Mouse (Mus musculus) neural tube, embryonic 15.5 days (tissue): Measurements from ENCODE around the gene Clic1. TPM values are rescaled to one million over a fixed set of nuclear protein-coding genes. Genes with fewer than 3 reads are reported as not detected.
A peak's percentile ranks its signal among the peaks of the same experiment; 100 is the strongest.
"Not testable (repeated sequence)": the region's sequence is repeated elsewhere in the genome, so short reads cannot be mapped to it uniquely, and the experiment has no call there.

Experiments used
- ATAC-seq: fragments of 200-750 bp; cut with Nextera tagmentation; 2 replicates; pipeline ENCODE4 v1.8.0; 2017; ENCODE audit warnings: mild to moderate bottlenecking, moderate TSS enrichment, moderate library complexity; ENCODE audit not compliant: low FRiP score
- H3K27ac ChIP-seq: fragments of 300-500 bp; sonication (generic); replicated peaks from 2 replicates; pipeline ENCODE4 v1.5.1; 2015; ENCODE audit warnings: mild to moderate bottlenecking, inconsistent platforms
- H3K27me3 ChIP-seq: fragments of 300-500 bp; sonication (generic); replicated peaks from 2 replicates; pipeline ENCODE4 v1.6.1; 2015; ENCODE audit warnings: inconsistent platforms
- H3K36me3 ChIP-seq: fragments of 300-500 bp; sonication (generic); 2 replicates; pipeline ENCODE4 v1.6.1; 2015; ENCODE audit warnings: inconsistent platforms
- H3K4me1 ChIP-seq: fragments of 300-500 bp; sonication (generic); 2 replicates; pipeline ENCODE4 v1.6.1; 2015; ENCODE audit warnings: inconsistent platforms
- H3K4me2 ChIP-seq: fragments of 300-500 bp; sonication (generic); 2 replicates; pipeline ENCODE4 v1.6.1; 2015; ENCODE audit warnings: inconsistent platforms, mild to moderate bottlenecking, moderate library complexity
- H3K4me3 ChIP-seq: fragments of 300-500 bp; sonication (generic); replicated peaks from 2 replicates; pipeline ENCODE4 v1.5.1; 2015; ENCODE audit warnings: mild to moderate bottlenecking, inconsistent platforms
- H3K9ac ChIP-seq: fragments of 300-500 bp; sonication (generic); replicated peaks from 2 replicates; pipeline ENCODE4 v1.6.1; 2015; ENCODE audit warnings: mild to moderate bottlenecking, inconsistent platforms
- H3K9me3 ChIP-seq: fragments of 300-500 bp; sonication (generic); replicated peaks from 2 replicates; pipeline ENCODE4 v1.6.1; 2016; ENCODE audit warnings: inconsistent platforms
- WGBS: fragments of 180-500 bp; shearing (Covaris S2); methylation state at CpG from one replicate; pipeline ENCODE4 v1.1.7; 2015; ENCODE audit warnings: mixed read lengths; 5-methylcytosine and 5-hydroxymethylcytosine counted together
- polyA plus RNA-seq: library from polyadenylated mRNA; unstranded; fragments of >200 nt; fragmentation: Nextera tagmentation; extraction: Ambion mirVana; gene quantifications from 2 replicates; pipeline ENCODE4 v1.2.1, GENCODE M21; 2015

The Clic1 gene
- polyA plus RNA-seq, result 76.6 and 156 TPM in 2 replicates

DNA sequence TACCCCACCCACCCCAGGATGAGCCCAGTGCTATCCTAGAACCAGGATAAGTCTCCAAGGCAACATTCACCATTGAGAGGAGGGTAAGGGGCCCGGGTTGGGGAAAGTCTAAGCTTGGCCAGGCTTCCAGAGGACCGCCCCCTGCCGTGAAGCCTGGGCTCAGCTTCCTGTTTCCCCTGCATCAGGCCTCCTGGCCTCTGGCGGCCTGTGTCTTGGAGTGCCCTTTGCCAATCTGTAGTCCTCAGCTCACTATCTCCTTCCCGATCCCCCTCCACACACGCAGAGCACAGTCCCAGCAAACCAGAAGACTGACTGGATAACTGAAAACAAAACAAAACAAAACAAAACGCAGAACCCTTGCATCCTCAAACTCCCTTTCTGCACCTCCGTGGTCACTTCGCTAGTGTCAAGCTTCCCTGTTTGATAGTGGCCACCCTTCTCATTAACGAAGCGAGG is at the start of gene Clic1:
TSS of gene Clic1 (plus strand) at position 406 of the 456 bp plus-strand sequence.
- Histone ChIP-seq H3K27ac (peak within 1 kb of the TSS; percentile 82), H3K36me3 (peaks cover 2% of the 10 kb centered on the region; the same call in 1 of the 2 replicates), H3K4me2 (peak within 1 kb of the TSS; percentile 60), H3K4me1 (peaks cover 51% of the 10 kb centered on the region), H3K4me3 (peak within 1 kb of the TSS; percentile 42), H3K27me3 (no peaks in the 10 kb centered on the region), H3K9ac (peak within 1 kb of the TSS; percentile 44), H3K9me3 (no peaks in the 10 kb centered on the region)
- 5% methylated on average over 11 of the region's 11 CpGs for WGBS
- ATAC-seq, result no peak

DNA sequence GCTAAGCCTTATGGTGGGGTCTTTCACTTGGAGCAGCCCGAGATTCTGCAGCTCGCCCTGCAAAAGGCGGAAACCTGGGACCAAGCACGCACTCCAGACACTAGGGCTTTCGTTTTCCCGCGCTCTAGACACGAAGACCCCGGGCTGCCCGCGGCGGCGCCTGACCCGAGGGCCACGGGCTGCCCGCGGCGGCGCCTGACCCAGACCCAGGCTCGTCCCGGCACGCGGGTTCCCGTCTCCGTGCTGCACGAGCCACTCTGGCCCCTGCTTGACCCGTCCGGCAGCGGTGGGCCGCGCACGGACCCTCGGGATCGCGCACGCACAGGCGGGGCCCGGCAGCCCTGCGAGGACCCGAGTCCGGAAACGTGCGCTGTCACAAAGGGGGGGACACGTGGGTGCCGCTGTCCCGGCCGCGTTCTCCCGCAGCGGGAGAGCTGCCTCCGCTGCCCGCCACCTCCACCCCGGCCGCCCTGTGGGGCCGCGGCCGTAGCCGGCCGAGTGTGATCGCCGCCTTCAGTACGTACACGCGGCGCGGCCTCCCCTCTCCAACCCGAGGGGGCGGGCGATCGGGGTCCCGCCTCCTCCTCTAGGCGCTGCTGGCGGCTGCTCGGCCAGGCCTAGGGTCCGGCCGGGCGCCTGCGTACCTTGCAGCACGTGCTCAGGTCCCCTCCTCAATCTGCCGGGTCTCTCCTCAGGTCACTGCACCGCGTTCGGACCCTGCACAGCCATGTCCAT is 48.9 kb upstream of the Clic1 start, which contains the start of gene Vars:
TSS of gene Vars (plus strand) at position 271 of the 735 bp plus-strand sequence.
- ATAC-seq, result peak; percentile 89

DNA sequence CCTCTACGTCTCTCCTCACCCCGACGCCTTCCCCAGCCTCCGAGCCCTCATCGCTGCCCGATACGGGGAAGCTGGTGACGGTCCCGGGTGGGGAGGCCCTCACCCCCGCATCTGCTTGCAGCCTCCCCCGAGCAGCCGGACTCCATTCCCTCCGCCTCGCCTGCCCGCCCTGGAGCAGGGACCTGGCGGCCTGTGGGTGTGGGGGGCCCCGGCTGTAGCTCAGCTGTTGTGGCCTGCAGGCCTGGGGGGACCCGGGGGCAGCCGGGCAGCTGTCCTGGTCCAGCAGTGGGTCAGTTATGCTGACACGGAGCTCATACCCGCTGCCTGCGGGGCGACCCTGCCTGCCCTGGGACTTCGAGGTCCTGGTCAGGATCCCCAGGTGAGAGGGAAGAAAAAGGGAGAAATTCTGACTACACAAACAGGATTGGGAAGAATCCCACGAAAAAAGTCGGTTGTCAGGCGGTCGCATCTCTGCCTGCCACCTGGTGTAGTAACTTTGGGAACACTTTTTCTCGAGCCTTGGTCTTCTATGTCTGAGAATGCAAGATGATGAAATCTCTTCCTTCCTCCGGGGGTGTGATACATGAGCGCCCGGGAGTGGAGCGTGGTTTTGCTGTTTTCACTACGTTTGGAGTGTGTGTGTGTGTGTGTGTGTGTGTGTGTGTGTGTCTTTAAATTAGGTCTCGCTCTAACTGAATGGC is 48.2 kb upstream of the Clic1 start:
- Histone ChIP-seq H3K4me3 (peak overlapping the region; percentile 91), H3K27me3 (no peaks in the 10 kb centered on the region), H3K36me3 (peaks cover 24% of the 10 kb centered on the region), H3K9ac (peak overlapping the region; percentile 96), H3K9me3 (no peaks in the 10 kb centered on the region), H3K4me1 (peaks cover 30% of the 10 kb centered on the region), H3K27ac (peak overlapping the region; percentile 95), H3K4me2 (peak overlapping the region; percentile 99)
- ATAC-seq, result peak; percentile 32
- WGBS, result under 1% methylated on average over 35 of the region's 35 CpGs

More for the DNA sequence above, 48.9 kb upstream of the Clic1 start, which contains the start of gene Vars:
- Histone ChIP-seq H3K27me3 (no peaks in the 10 kb centered on the region), H3K9me3 (no peaks in the 10 kb centered on the region), H3K9ac (peak within 1 kb of the TSS; percentile 96), H3K4me2 (peak within 1 kb of the TSS; percentile 99), H3K4me3 (peak within 1 kb of the TSS; percentile 91), H3K27ac (peak within 1 kb of the TSS; percentile 95), H3K4me1 (peaks cover 30% of the 10 kb centered on the region), H3K36me3 (peaks cover 19% of the 10 kb centered on the region)
- under 1% methylated on average over 81 of the region's 83 CpGs for WGBS

DNA sequence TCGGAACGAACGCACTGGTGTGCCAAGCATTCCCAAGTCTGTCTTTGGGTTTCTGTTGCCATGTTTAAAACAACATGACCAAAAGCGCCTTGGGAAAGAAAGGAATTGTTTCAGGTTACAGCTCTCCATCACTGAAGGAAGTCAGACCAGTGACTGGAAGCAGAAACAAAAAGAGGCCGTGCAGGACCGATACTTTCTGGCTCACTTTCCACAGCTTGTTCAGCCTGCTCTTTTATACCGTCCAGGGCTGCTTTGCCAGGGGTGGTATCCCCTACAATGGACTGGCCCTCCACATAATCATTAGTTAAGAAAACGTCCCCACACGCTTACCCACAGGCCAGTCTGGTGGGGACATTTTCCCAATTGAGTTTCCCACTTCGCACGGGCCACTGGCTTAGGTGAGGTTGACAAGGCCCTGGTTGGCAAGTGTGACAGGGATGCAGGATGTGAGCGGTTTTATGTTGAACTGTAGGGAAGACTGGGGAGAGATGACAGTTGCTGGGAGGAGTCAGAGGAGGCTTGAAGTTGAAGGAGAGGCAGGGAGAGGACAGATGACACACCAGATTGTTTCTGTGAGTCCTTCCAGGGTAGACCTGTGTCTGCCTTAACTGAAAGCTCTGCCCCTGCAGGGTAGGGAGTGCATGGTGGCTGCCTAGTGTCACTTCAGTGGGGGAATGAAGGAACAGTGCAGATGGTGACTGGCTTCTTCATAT is 47.5 kb upstream of the Clic1 start:
- H3K9ac ChIP-seq, result peak overlapping the region; percentile 96
- 12% methylated on average over 12 of the region's 12 CpGs for WGBS
- H3K4me3 ChIP-seq, result peak overlapping the region; percentile 91
- H3K36me3 ChIP-seq, result peaks cover 26% of the 10 kb centered on the region
- no peaks in the 10 kb centered on the region for H3K27me3 ChIP-seq
- ATAC-seq, result no peak
- H3K27ac ChIP-seq, result peak overlapping the region; percentile 95
- H3K9me3 ChIP-seq, result no peaks in the 10 kb centered on the region
- H3K4me1 ChIP-seq, result peaks cover 30% of the 10 kb centered on the region
- H3K4me2 ChIP-seq, result peak overlapping the region; percentile 99

DNA sequence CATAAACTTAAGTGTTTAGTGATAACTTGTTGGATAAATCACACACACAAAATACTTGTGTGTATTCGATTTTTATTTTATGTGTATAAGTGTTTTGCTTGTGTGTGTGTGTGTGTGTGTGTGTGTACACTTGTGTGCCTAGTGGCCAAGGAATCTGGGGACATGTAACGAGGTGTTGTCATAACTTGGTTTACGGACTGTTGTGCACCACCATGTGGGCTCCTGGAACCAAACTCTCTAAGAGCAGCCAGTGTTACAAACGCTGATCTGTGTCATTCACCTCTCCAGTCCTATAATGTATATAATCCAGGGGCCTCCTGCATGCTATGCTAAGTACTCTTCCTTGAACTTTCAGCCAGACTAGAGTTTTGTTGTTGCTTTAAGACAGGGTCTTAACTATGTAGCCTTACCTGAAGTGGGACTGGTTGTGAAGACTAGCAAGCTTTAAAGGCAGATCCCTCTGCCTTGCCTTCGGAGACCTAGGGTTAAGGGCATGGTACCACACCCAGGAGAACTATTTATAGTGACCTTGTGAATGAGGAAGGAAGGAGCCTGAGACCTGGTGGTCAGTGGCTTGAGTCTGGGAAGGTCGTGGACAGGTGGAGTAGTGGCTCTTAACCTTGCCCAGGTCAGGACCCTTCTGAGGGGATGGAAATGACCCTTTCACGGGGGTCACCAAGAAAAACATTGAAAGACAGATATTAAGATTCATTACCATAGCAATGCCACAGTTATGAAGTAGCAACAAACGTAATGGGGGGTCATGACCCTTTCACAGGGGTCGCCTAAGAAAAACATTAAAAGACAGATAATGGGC is 46.5 kb upstream of the Clic1 start:
- H3K27ac ChIP-seq, result no peak overlapping the region

DNA sequence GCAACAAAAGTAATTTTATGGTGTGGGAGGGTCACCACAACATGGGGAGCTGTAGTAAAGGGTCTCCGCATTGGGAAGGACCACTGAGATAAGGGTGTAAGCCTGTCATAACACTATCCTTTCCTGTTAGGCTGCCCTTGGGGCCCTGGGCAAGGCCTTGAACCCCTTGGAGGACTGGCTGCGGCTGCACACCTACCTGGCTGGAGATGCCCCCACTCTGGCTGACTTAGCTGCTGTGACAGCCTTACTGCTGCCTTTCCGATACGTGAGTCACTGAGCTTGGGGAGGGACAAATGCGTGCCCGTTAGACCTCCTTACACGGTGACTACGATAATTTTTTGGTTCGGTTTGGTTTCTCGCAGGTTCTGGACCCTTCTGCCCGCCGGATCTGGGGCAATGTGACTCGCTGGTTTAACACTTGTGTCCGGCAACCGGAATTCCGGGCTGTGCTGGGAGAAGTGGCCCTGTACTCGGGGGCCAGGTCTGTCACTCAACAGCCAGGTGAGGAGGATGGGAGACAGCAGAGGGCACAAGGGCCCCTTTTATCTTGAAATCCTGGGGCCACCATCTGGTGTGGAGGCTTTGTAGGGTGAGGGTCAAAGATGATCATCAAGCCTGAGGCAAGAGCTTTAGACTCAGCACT is 45.6 kb upstream of the Clic1 start:
- H3K9me3 ChIP-seq, result no peaks in the 10 kb centered on the region
- H3K27me3 ChIP-seq, result no peaks in the 10 kb centered on the region
- no peak overlapping the region for H3K27ac ChIP-seq
- no peak overlapping the region for H3K4me2 ChIP-seq
- no peak overlapping the region for H3K9ac ChIP-seq
- H3K4me3 ChIP-seq, result no peak overlapping the region
- ATAC-seq, result no peak
- peaks cover 30% of the 10 kb centered on the region for H3K4me1 ChIP-seq
- peaks cover 42% of the 10 kb centered on the region for H3K36me3 ChIP-seq
- WGBS, result 95% methylated on average over 17 of the region's 17 CpGs

More for the DNA sequence above, 46.5 kb upstream of the Clic1 start:
- Histone ChIP-seq H3K9me3 (no peaks in the 10 kb centered on the region), H3K9ac (0 out of 2 replicates have a peak overlapping the region, but pooled peaks have one; percentile 96), H3K4me3 (no peak overlapping the region), H3K27me3 (no peaks in the 10 kb centered on the region), H3K4me1 (peaks cover 30% of the 10 kb centered on the region), H3K36me3 (peaks cover 33% of the 10 kb centered on the region), H3K4me2 (peak overlapping the region; percentile 99)
- WGBS, result 76% methylated on average over 9 of the region's 9 CpGs
- ATAC-seq, result no peak

DNA sequence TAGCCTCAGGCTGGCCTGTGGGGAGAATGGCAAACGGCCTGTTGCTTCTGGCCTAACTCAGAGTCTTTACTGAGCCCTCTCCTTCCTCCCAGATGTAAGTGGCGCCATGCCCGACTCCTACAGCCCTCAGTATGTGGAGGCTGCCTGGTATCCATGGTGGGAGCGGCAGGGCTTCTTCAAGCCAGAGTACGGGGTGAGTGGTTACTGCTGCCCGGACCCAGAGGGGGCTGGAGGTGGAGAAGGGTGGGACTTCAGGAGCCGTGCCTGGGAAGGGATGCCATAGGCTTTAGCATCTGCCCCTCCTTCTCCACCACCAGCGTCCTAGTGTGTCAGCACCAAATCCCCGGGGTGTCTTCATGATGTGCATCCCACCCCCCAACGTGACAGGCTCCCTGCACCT is 44.6 kb upstream of the Clic1 start:
- Histone ChIP-seq H3K4me2 (no peak overlapping the region), H3K9me3 (no peaks in the 10 kb centered on the region), H3K27me3 (no peaks in the 10 kb centered on the region), H3K36me3 (peaks cover 48% of the 10 kb centered on the region), H3K9ac (no peak overlapping the region), H3K4me3 (no peak overlapping the region), H3K27ac (no peak overlapping the region), H3K4me1 (peaks cover 24% of the 10 kb centered on the region)
- WGBS, result 95% methylated on average over 10 of the region's 10 CpGs
- ATAC-seq, result no peak

DNA sequence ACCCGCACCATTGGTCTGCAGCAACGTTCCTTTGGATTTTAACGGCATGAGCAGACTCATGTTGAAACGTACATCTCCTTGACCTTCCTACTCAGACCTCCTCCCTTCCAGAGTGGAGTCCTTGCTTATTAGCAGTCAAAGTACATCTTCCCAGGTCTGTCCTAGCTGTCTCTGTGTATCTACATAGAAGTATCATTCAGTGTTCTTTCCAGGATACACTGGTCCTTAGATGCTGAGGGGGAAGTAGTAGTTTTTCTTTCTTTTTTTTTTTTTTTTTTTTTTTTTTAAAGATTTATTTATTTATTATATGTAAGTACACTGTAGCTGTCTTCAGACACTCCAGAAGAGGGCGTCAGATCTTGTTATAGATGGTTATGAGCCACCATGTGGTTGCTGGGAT is 43.9 kb upstream of the Clic1 start:
- peaks cover 55% of the 10 kb centered on the region for H3K36me3 ChIP-seq
- H3K9ac ChIP-seq, ATAC-seq: not testable (repeated sequence)

DNA sequence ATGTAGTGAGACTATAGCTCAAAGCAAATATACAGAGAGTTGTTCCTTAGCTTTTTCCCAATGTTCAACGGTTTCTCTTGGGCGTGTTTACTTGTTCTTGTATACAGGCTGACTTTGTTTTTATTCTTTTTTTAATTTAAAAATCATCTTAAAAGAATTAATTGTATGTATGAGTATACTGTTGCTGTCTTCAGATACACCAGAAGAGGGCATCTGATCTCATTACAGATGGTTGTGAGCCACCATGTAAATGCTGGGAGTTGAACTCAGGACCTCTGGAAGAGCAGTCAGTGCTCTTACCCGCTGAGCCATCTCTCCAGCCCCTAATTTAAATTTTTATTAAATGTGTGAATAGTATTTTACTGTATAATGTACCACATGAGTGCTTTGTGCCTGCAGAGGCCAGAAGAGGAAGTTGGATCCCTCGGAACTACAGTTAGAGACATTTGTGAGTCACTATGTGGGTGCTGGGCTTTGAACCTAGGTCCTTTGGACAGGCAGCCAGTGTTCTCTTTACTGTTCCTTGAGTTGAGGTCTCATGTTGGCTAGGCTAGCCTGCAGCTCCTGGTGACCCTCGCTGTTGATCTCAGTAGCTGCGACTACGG is 42.3 kb upstream of the Clic1 start:
- Histone ChIP-seq H3K27ac (no peak overlapping the region), H3K4me3 (no peak overlapping the region), H3K9ac (no peak overlapping the region), H3K4me2 (no peak overlapping the region), H3K9me3 (no peaks in the 10 kb centered on the region), H3K36me3 (peaks cover 71% of the 10 kb centered on the region), H3K4me1 (peaks cover 12% of the 10 kb centered on the region), H3K27me3 (no peaks in the 10 kb centered on the region)
- ATAC-seq, result no peak
- WGBS, result 97% methylated on average over 7 of the region's 7 CpGs

More for the DNA sequence above, 43.9 kb upstream of the Clic1 start:
- not testable (repeated sequence) for H3K9me3 ChIP-seq, H3K4me3 ChIP-seq, H3K27ac ChIP-seq, H3K4me2 ChIP-seq, H3K27me3 ChIP-seq
- WGBS, result 91% methylated on average over 5 of the region's 5 CpGs
- peaks cover 23% of the 10 kb centered on the region for H3K4me1 ChIP-seq

DNA sequence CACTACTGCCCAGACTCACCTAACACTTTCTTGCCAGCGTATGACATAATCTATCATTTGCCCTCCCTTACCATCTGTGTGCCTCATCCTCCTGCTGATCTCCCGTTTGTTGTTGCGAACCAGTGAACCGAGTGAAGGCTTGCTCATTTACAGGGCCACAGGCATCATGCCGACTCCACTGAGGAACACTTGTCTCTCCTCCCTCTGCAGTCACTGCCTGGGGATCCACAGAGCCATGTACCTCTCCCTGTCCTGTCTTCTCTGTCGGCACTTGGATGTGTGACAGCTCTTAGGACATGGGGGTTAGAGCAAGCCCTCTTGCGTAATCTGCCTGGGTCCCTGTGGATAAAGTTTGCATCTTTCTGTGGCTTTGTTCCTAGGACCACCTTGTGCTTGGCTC is 40.2 kb upstream of the Clic1 start:
- H3K9me3 ChIP-seq, result no peaks in the 10 kb centered on the region
- no peaks in the 10 kb centered on the region for H3K27me3 ChIP-seq

More for the DNA sequence above, 40.2 kb upstream of the Clic1 start:
- Histone ChIP-seq H3K36me3 (peaks cover 86% of the 10 kb centered on the region), H3K4me2 (no peak overlapping the region), H3K4me3 (no peak overlapping the region), H3K27ac (no peak overlapping the region), H3K4me1 (no peaks in the 10 kb centered on the region), H3K9ac (no peak overlapping the region)
- 85% methylated on average over 7 of the region's 7 CpGs for WGBS
- ATAC-seq, result no peak
